Mouse (Mus musculus) testis, adult 10 weeks (tissue): ENCODE measurements around the gene Ifnar2. TPM values are rescaled to one million over a fixed set of nuclear protein-coding genes. Genes with fewer than 3 reads are reported as not detected.

Experiments
- polyA plus RNA-seq: library from polyadenylated mRNA; stranded (reverse); fragments of 350-450 nt; fragmentation: Illumina TruSeq; extraction: RNeasy Lipid Tissue Mini Kit (QIAGEN cat#74804); gene quantifications from one replicate; pipeline ENCODE4 v1.2.3, GENCODE M21; 2014; ENCODE audit warnings: low read depth, low replicate concordance

Gene Ifnar2
- 10.4 TPM for polyA plus RNA-seq

GRCm38 (mm10) chr16:91372577-91373472 is at the start of gene Ifnar2:
TSS of gene Ifnar2 (plus strand) at chr16:91372783.

GRCm38 (mm10) chr16:91391421-91391820 is 18.8 kb downstream of the Ifnar2 start, which contains the start of gene Gm21970:
TSS of gene Gm21970 (plus strand) at chr16:91391721.

GRCm38 (mm10) chr16:91405640-91406584 is 33.3 kb downstream of the Ifnar2 start, which contains the start of gene Il10rb:
TSS of gene Il10rb (plus strand) at chr16:91406164.

Other genes with a start within 250 kb of the Ifnar2 start
- gene Olig2, start 147.3 kb upstream of the Ifnar2 start, polyA plus RNA-seq: not detected
- 0.94 TPM for gene Olig1, start 103.0 kb upstream of the Ifnar2 start, polyA plus RNA-seq
- gene Gm21970, start 18.9 kb downstream of the Ifnar2 start, polyA plus RNA-seq: 0.84 TPM
- gene Il10rb, start 33.4 kb downstream of the Ifnar2 start, polyA plus RNA-seq: 10.8 TPM
- gene Ifnar1, start 112.5 kb downstream of the Ifnar2 start, polyA plus RNA-seq: 37.6 TPM
- gene Ifngr2, start 174.3 kb downstream of the Ifnar2 start, polyA plus RNA-seq: 10.8 TPM
- gene Tmem50b, start 225.0 kb downstream of the Ifnar2 start, polyA plus RNA-seq: 47.7 TPM
- gene Dnajc28, start 246.2 kb downstream of the Ifnar2 start, polyA plus RNA-seq: 38.6 TPM